Comparison of ENCODE assay signal across 8 mouse cellular contexts in genomic region chr2:115514831-115515428, GRCm38 (mm10).
DNase-seq lines count a peak whose midpoint lies in the region; ATAC-seq lines count a peak whose summit lies in the region.

No protein-coding gene starts in this region.

- no peaks in the 10 kb centered on the region for H3K36me3 ChIP-seq in forebrain, embryonic 15.5 days
- no peaks in the 10 kb centered on the region for H3K36me3 ChIP-seq in limb, embryonic 10.5 days

- H3K27ac ChIP-seq in forebrain, embryonic 15.5 days (replicated peaks): peak overlapping the region; percentile 71
- H3K27ac ChIP-seq in limb, embryonic 10.5 days: peak overlapping the region; percentile 66

- H3K4me3 ChIP-seq in forebrain, embryonic 15.5 days: no peak overlapping the region
- no peak overlapping the region for H3K4me3 ChIP-seq in limb, embryonic 10.5 days

- no peaks in the 10 kb centered on the region for H3K9me3 ChIP-seq in forebrain, embryonic 15.5 days
- H3K9me3 ChIP-seq in limb, embryonic 10.5 days (replicated peaks): no peaks in the 10 kb centered on the region

- H3K4me1 ChIP-seq in forebrain, embryonic 15.5 days: peaks cover 41% of the 10 kb centered on the region
- H3K4me1 ChIP-seq in limb, embryonic 10.5 days: peaks cover 67% of the 10 kb centered on the region

- H3K4me2 ChIP-seq in forebrain, embryonic 15.5 days (replicated peaks): peak overlapping the region; percentile 24

- DNase-seq in heart, adult 8-10 months (ENCODE audit: low spot score): peak; percentile 4
- DNase-seq in heart, adult 11 months: no peak
- peak; percentile 49 for DNase-seq in adrenal gland, postnatal 10 days
- peak; percentile 40 for DNase-seq in kidney, adult 18-20 months
- peak; percentile 45 for DNase-seq in limb, embryonic 10.5 days (ENCODE audit: low spot score)
- peak; percentile 3 for DNase-seq in retina, adult 2 months (ENCODE audit: low read depth, low spot score)
- no peak for DNase-seq in thymus, postnatal 14 days

- WGBS in forebrain, embryonic 15.5 days: 6% methylated on average over 9 of the region's 9 CpGs
- 11% methylated on average over 9 of the region's 9 CpGs for WGBS in limb, embryonic 10.5 days

- no peaks in the 10 kb centered on the region for H3K27me3 ChIP-seq in forebrain, embryonic 15.5 days
- H3K27me3 ChIP-seq in limb, embryonic 10.5 days (ENCODE audit: low read depth, poor library complexity, severe bottlenecking): 0 out of 2 replicates have a peak, but pooled peaks cover 14% of the 10 kb centered on the region

- H3K9ac ChIP-seq in forebrain, embryonic 15.5 days (replicated peaks): 0 out of 2 replicates have a peak overlapping the region, but pooled peaks have one; percentile 7

- peak; percentile 74 for ATAC-seq in forebrain, embryonic 15.5 days (replicated peaks)

Comparison
In these comparisons a context has a peak if more than half of its experiments do, and no peak if none do; other contexts are left out.
1. DNase-seq: peak in heart, adult 8-10 months (single experiment), adrenal gland, postnatal 10 days (single experiment), kidney, adult 18-20 months (single experiment), limb, embryonic 10.5 days (single experiment) and retina, adult 2 months (single experiment); none in heart, adult 11 months (single experiment) and thymus, postnatal 14 days (single experiment).